Mouse (Mus musculus) WW6 (cell line): ENCODE measurements at regions not wholly inside any gene's neighbourhood (a gene's known extent, or its start where the extent isn't known, plus 50 kb on each side); places are given as distances from the start of the nearest gene placed in this dataset.

Experiments
- DNase-seq: peaks from one replicate; pipeline ENCODE4 v3.0.0-alpha.2; 2013; ENCODE audit warnings: low read depth, low spot score

DNA sequence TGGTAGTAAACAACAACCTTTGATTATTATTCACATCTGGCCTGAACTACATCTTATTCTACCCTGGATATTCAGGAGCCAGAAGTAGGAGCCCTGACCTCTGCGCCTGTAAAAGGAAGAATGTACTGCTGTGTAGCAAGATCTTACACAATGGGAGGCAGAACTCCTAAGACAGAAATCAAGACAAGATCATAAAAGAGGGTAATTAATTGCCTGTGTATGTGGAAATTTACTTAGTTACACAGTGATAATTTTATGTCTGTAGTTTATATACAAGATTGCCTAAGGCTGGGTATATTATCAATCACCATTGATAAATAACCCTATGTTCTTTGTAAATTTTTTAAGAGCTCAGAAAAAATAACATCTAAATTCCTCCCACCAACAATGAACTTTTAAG lies 2167.8 kb downstream of the 9330182O14Rik start:
- DNase-seq, result no peak

DNA sequence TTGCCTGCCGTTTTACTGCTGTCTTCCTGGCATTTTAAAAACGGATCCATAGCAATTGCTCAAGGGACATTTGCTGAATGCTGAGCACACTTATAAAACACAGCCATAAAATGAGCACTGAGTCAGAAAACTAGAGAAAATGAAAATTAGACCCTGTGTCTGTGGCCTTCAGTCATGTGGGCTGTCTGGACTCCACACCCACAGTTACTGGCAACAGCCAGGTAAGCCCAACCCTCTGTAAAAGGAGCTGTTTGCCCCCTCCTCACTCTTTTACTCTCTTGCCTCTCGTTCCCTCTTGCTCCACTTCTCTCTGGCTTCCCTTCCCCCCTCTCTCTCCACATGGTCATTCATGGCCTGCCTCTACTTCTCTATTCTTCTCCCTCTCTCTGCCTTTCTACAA lies 2169.9 kb downstream of the 9330182O14Rik start:
- DNase-seq, result no peak

DNA sequence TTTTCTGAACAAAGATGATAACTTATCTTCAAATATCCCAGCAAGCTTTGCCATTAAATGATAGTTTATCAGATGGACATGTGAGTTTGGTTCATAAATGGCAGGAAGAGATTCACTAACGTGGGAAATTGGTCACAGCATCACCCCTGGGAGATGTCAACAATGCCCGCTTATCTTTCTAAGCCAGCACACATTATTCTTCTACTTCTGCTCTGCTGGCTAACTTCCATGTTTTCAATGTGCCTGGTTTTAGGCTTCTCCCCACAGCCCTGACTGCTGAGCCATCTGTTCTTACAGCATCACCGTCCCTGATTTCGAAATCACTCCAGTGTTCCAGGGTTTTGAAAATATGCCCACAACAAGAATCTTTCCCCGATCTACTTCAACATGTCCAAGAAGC lies 2175.4 kb downstream of the 9330182O14Rik start:
- DNase-seq, result no peak

DNA sequence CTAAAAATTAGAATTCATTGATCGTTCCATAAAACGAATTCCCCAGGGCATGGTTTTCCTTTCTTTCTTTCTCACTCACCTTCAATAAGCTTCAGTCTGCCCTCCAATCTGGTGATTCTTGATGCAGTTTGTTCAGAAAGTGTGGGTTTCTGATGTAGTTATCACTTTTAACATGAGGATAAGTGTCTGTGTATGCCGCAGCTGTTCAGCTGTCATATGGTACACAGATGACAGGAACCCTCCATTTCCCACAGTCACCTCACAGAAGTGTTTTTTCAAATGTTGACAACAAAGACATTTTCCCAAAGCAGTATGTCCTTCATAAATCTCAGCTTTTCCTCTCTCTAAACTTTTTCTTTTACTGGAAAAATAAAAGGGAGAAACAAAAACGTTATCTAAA lies 2177.0 kb downstream of the 9330182O14Rik start:
- no peak for DNase-seq

DNA sequence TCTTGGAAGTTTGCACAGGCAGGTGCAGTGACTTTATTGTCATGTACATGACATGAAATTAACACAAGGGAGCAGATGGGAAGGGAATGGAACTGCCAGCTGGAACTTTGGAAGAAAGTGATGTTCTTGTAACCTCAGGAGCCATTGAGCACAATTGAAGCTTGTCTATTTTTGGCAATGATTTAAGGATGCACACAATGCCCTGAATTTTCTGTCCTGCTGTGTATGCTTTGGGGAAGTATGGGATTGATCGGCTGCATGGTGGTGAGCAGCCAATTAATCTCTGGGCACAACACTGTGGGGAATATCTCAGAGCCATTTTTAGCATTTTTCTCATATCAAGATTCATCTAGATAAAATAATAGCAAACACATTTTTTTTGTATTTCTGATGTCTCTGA lies 2186.2 kb downstream of the 9330182O14Rik start:
- DNase-seq, result no peak

DNA sequence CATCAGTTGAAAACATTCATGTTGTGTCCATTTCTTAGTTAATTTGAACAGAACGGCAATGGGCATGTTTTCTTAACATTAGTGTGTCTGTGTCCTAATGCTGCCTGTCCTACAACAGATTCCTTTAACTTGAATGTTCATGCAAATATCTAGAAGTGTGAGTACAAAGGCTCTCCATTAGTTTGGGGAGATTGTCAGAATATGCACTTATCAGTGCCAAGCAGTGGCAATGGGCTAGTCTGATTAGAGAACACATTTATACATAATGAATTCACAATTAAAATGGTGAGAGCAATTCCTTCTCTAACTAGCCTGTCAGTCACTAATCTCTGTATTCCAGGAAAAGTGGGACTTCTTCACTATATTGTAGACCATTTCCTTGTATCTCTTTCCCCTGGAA lies 2188.8 kb downstream of the 9330182O14Rik start:
- DNase-seq, result no peak

DNA sequence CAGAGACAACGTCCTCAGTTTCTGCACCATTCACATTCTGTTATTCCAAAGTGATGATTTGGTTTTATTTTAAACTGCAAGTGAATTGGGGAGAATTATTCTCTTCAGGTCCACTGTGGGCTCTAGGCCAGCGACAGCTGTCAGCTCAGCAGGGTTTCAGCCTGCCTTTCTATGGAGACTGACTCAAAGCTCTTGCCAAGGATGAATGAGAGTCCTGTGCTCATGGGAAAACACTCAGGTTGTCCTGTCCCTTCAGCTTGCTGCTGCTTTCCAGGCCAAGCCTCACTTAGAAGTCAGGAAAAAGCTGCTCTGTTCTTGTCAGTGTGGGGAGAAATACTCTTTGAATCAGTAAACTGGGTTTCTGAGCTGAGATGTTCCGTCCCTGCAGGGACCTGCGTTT lies 2191.1 kb downstream of the 9330182O14Rik start:
- DNase-seq, result no peak

DNA sequence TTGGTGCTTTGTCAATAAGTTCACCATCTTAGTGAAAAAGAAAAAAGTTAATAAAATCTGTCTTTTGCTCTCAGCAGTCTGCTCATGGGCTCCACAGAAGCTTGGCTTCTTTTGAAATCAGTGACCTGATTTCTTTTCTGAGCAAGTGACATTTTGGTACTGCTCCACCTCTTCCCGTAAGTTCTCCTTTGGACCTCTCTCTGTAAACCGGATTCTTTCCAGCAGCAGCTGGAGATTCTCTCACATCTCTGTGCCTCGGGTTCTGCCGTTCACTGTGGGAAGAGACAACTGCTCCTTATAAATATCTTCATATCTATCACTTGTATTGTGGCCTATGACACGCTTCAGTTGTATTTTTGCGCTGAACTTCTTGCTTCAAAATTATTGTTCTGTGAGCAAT lies 2194.4 kb downstream of the 9330182O14Rik start:
- no peak for DNase-seq

DNA sequence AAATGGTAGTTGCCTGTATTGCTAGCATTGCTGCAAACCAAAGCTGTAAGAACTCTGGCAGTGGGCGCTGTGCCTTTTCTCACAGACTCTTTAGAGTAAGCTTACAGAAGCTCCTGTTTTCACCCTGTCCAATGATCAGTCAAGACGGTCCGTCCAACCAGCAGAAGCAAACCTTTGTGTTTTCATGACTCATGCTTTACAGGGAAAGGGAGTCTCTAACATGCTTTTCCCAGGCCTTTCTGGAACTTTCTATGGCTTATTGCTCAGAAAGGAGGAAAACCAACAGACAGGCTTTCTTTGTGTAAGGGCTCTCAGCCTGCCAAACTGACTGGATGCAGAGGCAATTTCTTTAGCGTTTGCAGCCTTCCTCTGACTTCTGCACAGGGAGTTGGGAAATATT lies 2195.6 kb downstream of the 9330182O14Rik start:
- no peak for DNase-seq

DNA sequence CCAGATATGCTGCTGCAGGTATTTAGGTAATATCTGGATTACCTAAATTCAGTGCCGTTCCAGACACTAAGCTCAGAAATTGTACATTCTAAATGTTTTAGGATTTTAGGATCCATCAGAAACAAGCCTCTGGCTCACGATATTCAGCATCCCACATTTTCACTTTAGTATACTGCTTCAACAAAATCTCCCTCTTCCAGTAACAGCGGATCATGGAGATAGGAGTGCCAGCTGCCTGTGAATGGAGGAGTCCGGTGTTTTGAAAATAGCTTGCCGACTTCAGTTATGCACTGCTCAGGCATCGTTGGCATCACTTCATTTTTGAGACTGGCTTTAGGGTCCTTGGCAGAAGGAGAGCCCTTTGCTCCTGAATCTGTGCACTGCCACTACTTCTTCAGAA lies 2199.5 kb downstream of the 9330182O14Rik start:
- DNase-seq, result no peak

DNA sequence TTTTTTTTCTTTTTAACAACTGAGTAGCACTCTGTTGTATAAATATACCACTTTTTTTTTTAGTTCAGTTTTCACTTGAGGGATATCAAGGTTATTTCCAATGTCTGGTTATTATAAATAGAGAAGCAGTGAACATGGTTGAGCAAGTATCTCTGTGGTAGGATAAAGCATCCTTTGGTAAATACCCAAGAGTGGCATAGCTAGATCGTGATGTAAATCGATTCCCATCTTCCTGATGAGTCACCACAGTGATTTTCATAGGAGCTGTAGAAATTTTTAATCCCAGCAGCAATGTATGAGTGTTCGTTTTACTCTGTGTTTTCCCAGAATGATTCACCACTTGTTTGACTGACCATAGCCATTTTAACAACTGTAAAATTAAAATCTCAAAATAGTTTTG lies 2212.0 kb downstream of the 9330182O14Rik start:
- no peak for DNase-seq

DNA sequence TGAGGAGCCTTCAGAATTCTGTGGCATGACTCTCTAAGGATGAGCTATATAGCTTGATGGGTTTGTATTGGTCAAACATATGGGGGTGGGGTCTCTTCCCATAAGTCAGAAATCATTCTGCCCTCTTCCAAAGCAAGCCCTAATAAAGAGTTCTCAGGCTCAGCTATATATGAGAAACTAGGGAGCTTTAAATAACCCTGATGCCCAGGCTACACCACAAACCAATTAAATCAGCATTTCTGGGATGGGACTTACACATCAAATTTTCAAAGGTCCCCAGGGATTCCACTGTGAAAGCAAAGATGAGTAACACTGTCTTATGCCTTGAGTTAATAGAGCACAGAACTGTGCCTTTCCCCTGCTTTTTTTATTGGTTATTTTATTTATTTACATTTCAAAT lies 2227.7 kb downstream of the 9330182O14Rik start:
- no peak for DNase-seq

DNA sequence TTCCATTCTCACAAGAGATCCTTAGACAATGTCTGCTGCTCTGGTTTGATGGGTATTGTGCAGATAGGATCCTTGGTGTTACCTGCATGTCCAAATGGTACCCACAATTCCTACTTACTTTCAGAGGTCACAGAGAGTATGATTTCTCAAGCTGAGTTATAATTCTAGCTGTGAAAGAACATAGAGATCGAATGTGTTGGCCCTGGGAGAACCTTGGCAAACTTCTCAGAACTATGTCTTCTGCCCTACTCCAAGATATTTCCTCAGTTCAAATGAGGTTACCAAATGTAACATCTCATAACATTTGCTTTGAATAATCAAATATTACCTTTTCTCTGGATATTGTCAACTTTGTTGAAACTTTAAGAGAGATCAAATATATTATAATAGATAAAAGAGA lies 2230.8 kb downstream of the 9330182O14Rik start:
- DNase-seq, result no peak

DNA sequence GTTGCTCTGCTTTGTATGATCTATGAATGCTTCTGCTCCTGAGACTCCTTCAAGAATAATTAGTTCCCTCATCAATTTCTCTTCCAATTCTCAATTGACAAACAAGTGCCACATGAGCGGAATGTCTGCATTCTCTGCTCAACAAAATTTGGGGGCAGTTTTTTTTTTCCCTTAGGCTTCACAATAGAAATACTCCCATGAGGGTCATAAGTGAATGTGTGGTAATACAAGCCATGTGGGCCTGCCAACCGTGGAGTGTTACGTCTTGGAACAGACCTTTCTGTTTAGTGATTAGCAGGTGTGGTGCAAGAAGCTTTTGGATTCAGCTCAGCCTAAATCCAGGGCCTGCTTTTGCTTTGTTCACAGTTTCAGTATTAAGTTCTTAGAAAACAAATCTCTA lies 2232.6 kb downstream of the 9330182O14Rik start:
- no peak for DNase-seq

DNA sequence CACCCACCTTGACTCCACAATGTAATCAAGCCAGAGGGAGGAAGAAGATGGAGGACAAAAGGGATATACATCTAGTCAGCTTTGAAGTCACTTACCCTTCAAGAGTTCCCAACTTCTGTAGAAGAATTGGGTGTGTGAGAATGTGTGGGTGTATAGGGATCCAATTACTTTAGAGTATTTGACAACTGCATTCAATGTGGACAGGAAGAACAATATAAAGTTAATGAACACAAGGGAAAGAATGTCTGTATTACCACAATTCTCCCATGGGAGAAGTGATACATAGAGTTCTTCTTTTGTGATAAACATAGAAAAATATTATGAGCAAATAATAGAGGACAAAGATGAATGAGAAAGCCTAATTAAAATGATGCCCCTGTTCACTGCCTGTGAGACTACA lies 2235.4 kb downstream of the 9330182O14Rik start:
- no peak for DNase-seq

DNA sequence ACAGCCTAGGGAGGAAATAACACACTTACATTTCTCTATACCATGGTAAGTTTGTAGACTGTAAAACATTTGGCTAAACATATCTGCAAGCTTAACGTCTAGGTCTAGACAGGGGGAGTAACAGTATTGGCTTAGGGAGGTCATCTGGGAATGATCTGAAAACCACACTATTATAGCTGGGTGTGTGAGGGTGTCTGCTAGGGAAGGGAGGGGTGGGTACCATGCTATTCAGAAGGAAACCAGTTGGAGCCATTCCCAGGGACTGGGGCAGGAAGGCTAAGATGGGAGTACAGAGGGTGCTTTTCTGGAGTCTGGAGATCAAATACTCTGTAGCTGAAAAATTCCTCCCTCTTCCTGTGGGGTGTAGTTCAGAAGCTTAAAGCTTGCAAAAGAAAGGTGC lies 2235.9 kb downstream of the 9330182O14Rik start:
- DNase-seq, result no peak

DNA sequence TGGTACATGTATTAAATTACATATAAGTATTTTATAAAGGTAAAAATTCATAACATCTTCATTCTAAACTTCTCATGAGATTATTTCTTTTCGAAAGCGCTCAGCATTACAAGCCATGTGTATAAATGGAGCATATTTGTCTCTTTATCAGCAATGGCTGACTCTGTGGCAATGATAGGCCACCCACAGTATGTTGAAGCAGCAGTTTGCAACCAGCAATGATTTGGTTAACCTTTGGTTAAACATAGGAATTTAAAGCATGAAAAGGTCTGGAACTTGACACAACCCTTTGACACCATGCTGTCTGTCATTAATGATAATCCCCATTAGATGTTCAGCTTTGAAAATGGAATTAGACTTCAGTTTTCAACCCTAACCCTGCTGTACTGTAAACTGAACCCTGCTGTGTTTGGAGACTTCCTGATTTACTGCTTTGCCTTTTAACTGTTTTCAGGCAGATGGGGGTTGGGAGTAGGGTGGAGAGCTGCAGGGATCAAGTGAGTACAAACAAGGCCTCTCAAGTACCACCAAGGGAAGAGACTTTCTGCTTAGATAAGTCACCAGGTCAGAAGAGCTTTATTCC lies 2238.6 kb downstream of the 9330182O14Rik start:
- DNase-seq, result no peak
